Mouse (Mus musculus) spleen, postnatal 14 days (tissue): ENCODE measurements around the gene Adgrg2.

ENCODE experiments used
- DNase-seq, 2 experiments: peaks; one replicate each; pipeline ENCODE4 v3.0.0; 2021 to 2022; ENCODE audit warnings: low spot score in 2 of 2

Gene Adgrg2

GRCm38 (mm10) chrX:160390464-160390956 lies at the start of gene Adgrg2:
Adgrg2 (plus strand) TSS chrX:160390690.
- DNase-seq = no peak

- DNase-seq = no peak
These were observed 39.5 kb upstream of the Adgrg2 start for GRCm38 (mm10) chrX:160350995-160351394.

- no peak for DNase-seq
These were observed 38.4 kb upstream of the Adgrg2 start for GRCm38 (mm10) chrX:160351967-160352677.

- no peak for DNase-seq
These were observed 5.6 kb upstream of the Adgrg2 start for GRCm38 (mm10) chrX:160384748-160385501.

GRCm38 (mm10) chrX:160385502-160385772 lies 5.1 kb upstream of the Adgrg2 start:
- DNase-seq = no peak

GRCm38 (mm10) chrX:160412930-160413453 lies 22.5 kb downstream of the Adgrg2 start:
- DNase-seq = no peak

- DNase-seq = no peak
These were observed 23.4 kb downstream of the Adgrg2 start for GRCm38 (mm10) chrX:160413881-160414395.

- DNase-seq = no peak
These were observed 27.9 kb downstream of the Adgrg2 start for GRCm38 (mm10) chrX:160418397-160418796.

GRCm38 (mm10) chrX:160423737-160424136 lies 33.2 kb downstream of the Adgrg2 start:
- DNase-seq = no peak

GRCm38 (mm10) chrX:160426486-160426885 lies 36.0 kb downstream of the Adgrg2 start:
- DNase-seq = no peak

GRCm38 (mm10) chrX:160426930-160427329 lies 36.4 kb downstream of the Adgrg2 start:
- no peak for DNase-seq

- no peak for DNase-seq
These were observed 41.7 kb downstream of the Adgrg2 start for GRCm38 (mm10) chrX:160432192-160432591.

- no peak for DNase-seq
These were observed 50.8 kb downstream of the Adgrg2 start for GRCm38 (mm10) chrX:160441272-160441671.

- DNase-seq = no peak
These were observed 57.9 kb downstream of the Adgrg2 start for GRCm38 (mm10) chrX:160448351-160448750.

- no peak for DNase-seq
These were observed 58.9 kb downstream of the Adgrg2 start for GRCm38 (mm10) chrX:160449363-160449762.

GRCm38 (mm10) chrX:160455686-160456085 lies 65.2 kb downstream of the Adgrg2 start:
- DNase-seq = no peak

- DNase-seq = no peak
These were observed 80.8 kb downstream of the Adgrg2 start for GRCm38 (mm10) chrX:160471257-160471786.

- no peak for DNase-seq
These were observed 99.3 kb downstream of the Adgrg2 start for GRCm38 (mm10) chrX:160489784-160490183.

GRCm38 (mm10) chrX:160494333-160494732 lies 103.8 kb downstream of the Adgrg2 start:
- DNase-seq = no peak

- no peak for DNase-seq
These were observed 104.4 kb downstream of the Adgrg2 start for GRCm38 (mm10) chrX:160494921-160495320.

- no peak for DNase-seq
These were observed 106.0 kb downstream of the Adgrg2 start for GRCm38 (mm10) chrX:160496473-160496872.

- no peak for DNase-seq
These were observed 110.6 kb downstream of the Adgrg2 start for GRCm38 (mm10) chrX:160501095-160501494.

- no peak for DNase-seq
These were observed 111.2 kb downstream of the Adgrg2 start for GRCm38 (mm10) chrX:160501687-160502047.
